Mouse (Mus musculus) lung, embryonic 15.5 days (tissue): ENCODE measurements around the gene Nkd1. TPM values are rescaled to one million over a fixed set of nuclear protein-coding genes. Genes with fewer than 3 reads are reported as not detected.

Experiments
- ATAC-seq: fragments of 200-750 bp; cut with Nextera tagmentation; 2 replicates; pipeline ENCODE4 v1.8.0; 2017; ENCODE audit warnings: moderate number of reproducible peaks, borderline replicate concordance; ENCODE audit not compliant: low FRiP score, low TSS enrichment; ENCODE audit errors: extremely low read depth
- H3K27ac ChIP-seq: fragments of 300-500 bp; sonication (generic); 2 replicates; pipeline ENCODE4 v1.5.1; 2015; ENCODE audit warnings: moderate library complexity, mild to moderate bottlenecking, inconsistent platforms
- H3K27me3 ChIP-seq: fragments of 300-500 bp; sonication (generic); 2 replicates; pipeline ENCODE4 v1.6.1; 2015; ENCODE audit warnings: inconsistent platforms
- H3K36me3 ChIP-seq: fragments of 300-500 bp; sonication (generic); 2 replicates; pipeline ENCODE4 v1.6.1; 2015; ENCODE audit warnings: inconsistent platforms
- H3K4me1 ChIP-seq: fragments of 300-500 bp; sonication (generic); 2 replicates; pipeline ENCODE4 v1.6.1; 2015; ENCODE audit warnings: inconsistent platforms
- H3K4me2 ChIP-seq: fragments of 300-500 bp; sonication (generic); 2 replicates; pipeline ENCODE4 v1.6.1; 2015; ENCODE audit warnings: inconsistent platforms, mild to moderate bottlenecking, moderate library complexity
- H3K4me3 ChIP-seq: fragments of 300-500 bp; sonication (generic); 2 replicates; pipeline ENCODE4 v1.5.1; 2015; ENCODE audit warnings: mild to moderate bottlenecking, inconsistent platforms
- H3K9ac ChIP-seq: fragments of 300-500 bp; sonication (generic); 2 replicates; pipeline ENCODE4 v1.6.1; 2015; ENCODE audit warnings: inconsistent platforms
- H3K9me3 ChIP-seq: fragments of 300-500 bp; sonication (generic); 2 replicates; pipeline ENCODE4 v1.6.1; 2016; ENCODE audit warnings: inconsistent platforms
- WGBS: fragments of 180-500 bp; shearing (Covaris S2); methylation state at CpG from one replicate; pipeline ENCODE4 v1.1.7; 2015; 5-methylcytosine and 5-hydroxymethylcytosine counted together
- polyA plus RNA-seq: library from polyadenylated mRNA; unstranded; fragments of >200 nt; fragmentation: Nextera tagmentation; extraction: Ambion mirVana; gene quantifications from 2 replicates; pipeline ENCODE4 v1.2.1, GENCODE M21; 2015

Nkd1 gene
- polyA plus RNA-seq, 1 experiment from 2014 or later, result 56.4 TPM

DNA sequence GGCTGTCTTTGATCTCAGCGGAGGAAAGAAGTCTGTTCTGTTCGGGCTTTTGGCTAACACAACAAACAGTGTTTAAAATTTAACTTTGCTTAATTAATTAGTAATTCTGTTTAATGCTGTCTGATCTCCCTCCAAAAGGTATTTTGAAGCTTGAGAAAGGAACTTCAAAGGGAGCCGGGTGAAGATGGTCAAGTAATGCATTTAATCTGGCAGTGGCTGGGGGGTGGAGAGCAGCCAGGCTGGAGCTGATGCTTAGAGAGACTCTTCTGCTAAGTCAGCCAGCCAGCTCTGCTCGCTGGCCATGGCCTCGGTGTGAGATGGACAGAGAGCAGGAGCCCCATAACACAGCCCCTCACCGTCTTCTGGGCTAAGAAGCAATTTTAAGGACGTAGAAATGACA lies 58.1 kb downstream of the Nkd1 start:
- no peak overlapping the region for H3K4me3 ChIP-seq
- H3K9ac ChIP-seq, result no peak overlapping the region
- no peaks in the 10 kb centered on the region for H3K27me3 ChIP-seq
- H3K9me3 ChIP-seq, result no peaks in the 10 kb centered on the region
- no peak for ATAC-seq
- H3K4me2 ChIP-seq, result no peak overlapping the region
- 23% methylated on average over 7 of the region's 7 CpGs for whole genome bisulfite sequencing
- H3K27ac ChIP-seq, result peak overlapping the region; percentile 13
- no peaks in the 10 kb centered on the region for H3K36me3 ChIP-seq
- peaks cover 65% of the 10 kb centered on the region for H3K4me1 ChIP-seq

DNA sequence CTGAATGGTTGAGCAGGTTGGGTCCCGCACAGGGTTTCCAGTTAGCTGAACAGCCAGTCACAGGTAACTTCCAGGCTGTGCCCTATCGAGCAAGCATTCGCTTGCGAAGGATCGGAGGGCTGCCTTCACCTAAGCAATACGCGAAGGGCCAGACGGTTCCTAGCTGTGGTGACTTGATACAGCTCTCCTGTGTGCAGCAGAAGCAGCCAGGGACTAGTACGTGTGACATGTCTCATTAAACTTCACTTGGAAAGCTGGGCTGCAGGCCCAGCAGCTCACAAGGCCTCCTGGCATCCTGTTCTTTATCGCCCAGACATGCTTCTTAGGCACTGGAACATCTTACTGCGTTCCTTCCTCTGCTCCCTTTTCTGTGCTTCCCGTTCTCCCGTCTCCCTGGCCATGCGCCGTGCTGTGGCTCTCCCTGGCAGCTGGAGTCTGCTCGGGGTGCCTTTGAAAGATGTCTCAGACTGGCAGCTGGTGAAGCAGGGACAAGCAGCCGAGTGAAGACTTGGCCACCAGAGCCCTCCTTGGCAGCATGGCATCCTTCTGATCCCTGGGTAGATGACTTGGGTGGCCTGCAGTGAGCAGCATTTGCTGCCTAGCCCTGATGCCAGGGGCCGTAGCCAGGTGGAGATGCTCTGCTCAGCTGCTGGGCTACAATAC lies 58.6 kb downstream of the Nkd1 start:
- Histone ChIP-seq H3K36me3 (no peaks in the 10 kb centered on the region), H3K4me1 (peaks cover 60% of the 10 kb centered on the region), H3K9me3 (no peaks in the 10 kb centered on the region), H3K9ac (no peak overlapping the region), H3K4me3 (no peak overlapping the region), H3K4me2 (no peak overlapping the region), H3K27me3 (no peaks in the 10 kb centered on the region), H3K27ac (peak overlapping the region; percentile 13)
- WGBS, result 52% methylated on average over 18 of the region's 18 CpGs
- ATAC-seq, result no peak

DNA sequence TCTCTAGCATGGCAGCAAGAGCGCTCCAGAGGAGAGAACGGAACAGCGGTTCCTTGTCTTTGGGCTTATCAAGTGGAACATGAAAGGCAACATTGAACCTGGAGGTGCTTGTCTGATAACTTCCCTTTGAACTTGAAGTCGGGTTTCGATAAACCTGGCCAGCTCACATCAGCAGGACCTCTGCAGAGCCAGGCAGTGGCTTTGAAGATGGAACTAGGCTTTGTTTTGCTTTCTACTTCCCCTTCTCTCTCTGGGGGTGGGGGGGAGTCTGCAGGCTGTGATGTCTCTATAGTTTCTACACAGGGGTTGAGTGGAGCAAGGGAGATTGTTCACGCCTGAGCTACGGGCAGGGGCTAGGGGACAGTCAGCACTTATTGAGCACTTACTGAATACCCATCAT lies 59.6 kb downstream of the Nkd1 start:
- ATAC-seq, result no peak
- Histone ChIP-seq H3K4me2 (no peak overlapping the region), H3K27me3 (no peaks in the 10 kb centered on the region), H3K36me3 (no peaks in the 10 kb centered on the region), H3K27ac (no peak overlapping the region), H3K4me1 (peaks cover 50% of the 10 kb centered on the region), H3K9me3 (no peaks in the 10 kb centered on the region), H3K4me3 (no peak overlapping the region), H3K9ac (no peak overlapping the region)
- 48% methylated on average over 7 of the region's 7 CpGs for WGBS

DNA sequence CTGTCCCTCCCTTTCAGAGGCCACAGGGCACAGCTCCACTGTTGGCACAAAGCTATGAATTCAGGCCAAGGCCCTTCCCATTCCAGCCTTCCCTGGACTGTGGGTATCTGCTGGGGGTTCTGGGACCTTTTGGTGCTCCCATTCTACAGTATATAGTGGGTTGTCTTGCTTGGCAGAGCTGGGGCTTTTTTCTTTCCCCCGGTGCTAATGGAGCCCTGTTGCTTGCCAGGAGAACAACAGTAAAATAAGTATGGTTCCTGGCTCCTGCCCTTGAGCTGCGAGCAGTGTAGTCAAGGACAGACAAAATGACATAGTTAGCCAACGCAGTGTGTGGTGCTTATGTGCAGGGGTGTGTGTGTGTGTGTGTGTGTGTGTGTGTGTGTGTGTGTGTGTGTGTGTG lies 62.7 kb downstream of the Nkd1 start:
- H3K4me1 ChIP-seq, result peaks cover 24% of the 10 kb centered on the region
- H3K4me2 ChIP-seq, result no peak overlapping the region
- H3K27ac ChIP-seq, result no peak overlapping the region
- no peaks in the 10 kb centered on the region for H3K27me3 ChIP-seq
- no peak overlapping the region for H3K4me3 ChIP-seq
- peaks cover 16% of the 10 kb centered on the region; the same call in 1 of the 2 replicates for H3K36me3 ChIP-seq
- WGBS, result 87% methylated on average over 3 of the region's 3 CpGs
- H3K9ac ChIP-seq, result no peak overlapping the region
- no peaks in the 10 kb centered on the region for H3K9me3 ChIP-seq
- ATAC-seq, result no peak

DNA sequence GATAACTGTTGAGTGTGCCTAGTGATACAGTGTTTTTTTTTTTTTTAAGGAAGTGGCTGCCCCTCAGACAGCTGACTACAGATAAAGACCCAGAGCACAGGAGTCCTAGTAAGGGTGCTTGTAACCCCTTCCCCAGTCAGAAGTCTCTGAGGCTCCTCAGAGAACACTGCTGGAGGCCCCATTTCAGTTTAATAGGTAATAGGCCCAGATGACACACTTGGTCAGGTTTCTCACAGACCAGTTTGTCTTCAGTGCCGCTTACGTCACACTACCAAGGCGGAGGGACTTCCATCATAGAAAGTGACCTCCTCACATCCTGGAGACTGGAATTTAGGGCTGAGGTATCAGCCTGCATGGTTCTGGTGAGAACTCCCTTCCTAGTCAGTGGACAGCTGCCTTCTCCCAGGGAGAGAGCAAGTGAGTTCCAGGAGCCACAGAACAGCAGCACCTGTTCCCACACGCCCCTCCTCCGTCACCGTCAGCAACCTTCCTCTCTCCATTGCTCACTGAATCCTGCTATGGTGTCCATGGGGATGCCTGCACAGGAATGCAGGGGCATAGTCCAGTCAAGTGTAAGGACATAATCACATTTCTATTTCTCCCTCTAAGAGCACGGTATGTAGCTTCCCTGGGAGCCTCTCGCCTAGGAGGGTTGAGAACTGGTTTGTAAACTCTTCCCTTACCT lies 67.2 kb downstream of the Nkd1 start:
- no peak overlapping the region for H3K9ac ChIP-seq
- WGBS, result 91% methylated on average over 8 of the region's 8 CpGs
- no peak overlapping the region for H3K4me3 ChIP-seq
- H3K36me3 ChIP-seq, result peaks cover 28% of the 10 kb centered on the region; the same call in 1 of the 2 replicates
- no peak overlapping the region for H3K4me2 ChIP-seq
- H3K9me3 ChIP-seq, result no peaks in the 10 kb centered on the region
- no peak overlapping the region for H3K27ac ChIP-seq
- no peak for ATAC-seq
- peaks cover 7% of the 10 kb centered on the region; the same call in 1 of the 2 replicates for H3K4me1 ChIP-seq
- H3K27me3 ChIP-seq, result no peaks in the 10 kb centered on the region

DNA sequence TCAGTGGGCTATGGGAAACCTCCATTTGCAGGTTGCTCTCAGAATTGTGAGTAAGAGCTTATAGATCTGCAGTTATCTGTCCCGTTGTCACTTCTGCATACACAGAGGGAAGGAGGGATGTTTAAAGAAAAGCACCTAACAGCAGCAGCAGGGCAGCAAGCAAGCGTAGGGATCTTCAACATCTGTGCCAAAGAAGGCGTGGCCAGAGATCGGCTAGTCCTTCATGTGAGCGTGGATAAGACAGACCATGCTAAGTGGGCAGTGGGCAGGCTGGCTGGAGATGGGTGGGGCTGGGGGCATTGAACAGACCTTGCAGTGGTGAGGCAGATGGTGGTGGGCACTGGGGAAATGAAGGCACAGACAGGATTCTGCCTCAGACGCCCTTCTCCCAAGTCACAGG lies 69.1 kb downstream of the Nkd1 start:
- H3K4me2 ChIP-seq, result no peak overlapping the region
- peaks cover 7% of the 10 kb centered on the region; the same call in 1 of the 2 replicates for H3K4me1 ChIP-seq
- H3K36me3 ChIP-seq, result peaks cover 28% of the 10 kb centered on the region; the same call in 1 of the 2 replicates
- H3K27me3 ChIP-seq, result no peaks in the 10 kb centered on the region
- H3K9ac ChIP-seq, result no peak overlapping the region
- H3K4me3 ChIP-seq, result no peak overlapping the region
- 43% methylated on average over 6 of the region's 6 CpGs for WGBS
- no peak overlapping the region for H3K27ac ChIP-seq
- no peaks in the 10 kb centered on the region for H3K9me3 ChIP-seq
- ATAC-seq, result no peak

DNA sequence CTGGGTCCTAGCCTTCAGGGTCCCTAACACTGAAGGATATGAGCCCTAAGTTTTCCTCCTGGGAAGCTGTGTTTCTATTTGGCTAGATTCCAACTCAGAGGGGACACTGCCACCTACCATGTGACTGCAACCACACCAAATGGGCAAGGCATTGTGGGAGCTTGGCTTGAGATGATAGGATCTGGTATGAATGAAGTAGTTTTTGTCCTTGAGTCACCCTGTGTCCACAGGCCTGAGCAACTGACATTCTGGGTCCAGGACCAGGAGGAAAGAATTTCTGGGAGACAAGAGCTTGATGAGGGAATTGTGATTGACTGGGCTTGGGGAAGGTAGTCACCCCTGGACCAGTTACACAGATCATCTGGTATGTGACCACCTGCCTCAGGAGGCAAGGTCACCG lies 72.8 kb downstream of the Nkd1 start:
- Histone ChIP-seq H3K4me3 (no peak overlapping the region), H3K4me1 (peaks cover 12% of the 10 kb centered on the region; the same call in 1 of the 2 replicates), H3K9ac (no peak overlapping the region), H3K27me3 (no peaks in the 10 kb centered on the region), H3K9me3 (no peaks in the 10 kb centered on the region), H3K36me3 (peaks cover 11% of the 10 kb centered on the region; the same call in 1 of the 2 replicates), H3K4me2 (no peak overlapping the region), H3K27ac (no peak overlapping the region)
- WGBS, result 93% methylated on average over 1 of the region's 1 CpGs
- ATAC-seq, result no peak

DNA sequence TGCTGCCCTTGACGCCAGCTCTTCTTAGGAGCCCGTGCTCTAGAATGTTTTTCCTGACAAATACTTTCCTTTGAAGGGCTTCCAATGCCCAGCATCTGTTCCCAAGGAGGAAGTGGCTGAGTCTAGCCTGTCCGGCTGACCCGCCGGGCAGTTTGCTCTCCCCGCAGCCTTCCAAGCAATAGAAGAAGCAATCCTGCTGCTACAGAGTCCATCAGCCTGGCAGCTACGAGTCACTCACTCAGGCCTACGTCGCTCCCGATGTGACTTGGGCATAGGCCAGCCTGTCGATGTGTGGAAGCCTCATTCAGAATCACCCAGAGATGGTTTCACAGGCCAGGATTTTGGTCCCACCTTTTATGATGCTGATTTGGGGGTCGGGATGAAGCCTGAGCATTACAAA lies 74.9 kb downstream of the Nkd1 start:
- H3K4me3 ChIP-seq, result no peak overlapping the region
- H3K27me3 ChIP-seq, result no peaks in the 10 kb centered on the region
- H3K36me3 ChIP-seq, result peaks cover 6% of the 10 kb centered on the region; the same call in 1 of the 2 replicates
- H3K27ac ChIP-seq, result no peak overlapping the region
- no peaks in the 10 kb centered on the region for H3K9me3 ChIP-seq
- no peak overlapping the region for H3K4me2 ChIP-seq
- 0 out of 2 replicates have a peak, but pooled peaks cover 6% of the 10 kb centered on the region for H3K4me1 ChIP-seq
- WGBS, result 72% methylated on average over 12 of the region's 12 CpGs
- H3K9ac ChIP-seq, result no peak overlapping the region
- ATAC-seq, result no peak

DNA sequence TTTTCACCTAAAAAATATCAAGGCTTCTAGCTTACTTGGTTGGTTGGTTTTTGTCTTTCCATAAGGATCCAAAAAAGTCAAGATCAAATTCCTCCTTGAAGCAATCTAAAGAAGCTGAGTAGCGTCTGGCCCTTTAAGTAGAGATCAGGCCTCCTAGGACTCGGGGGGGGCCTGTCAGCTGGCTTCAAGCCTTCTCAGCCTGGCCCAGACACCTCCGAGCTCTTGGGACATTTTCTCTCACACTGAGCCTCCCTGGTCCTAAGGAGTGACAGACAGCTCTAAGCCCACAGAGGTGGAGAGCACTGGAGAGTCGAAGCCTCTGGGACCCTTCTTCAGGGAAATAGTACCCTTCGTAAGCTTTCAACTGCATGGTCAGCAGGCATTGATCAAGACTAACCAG lies 77.4 kb downstream of the Nkd1 start:
- no peak for ATAC-seq
- no peak overlapping the region for H3K27ac ChIP-seq

DNA sequence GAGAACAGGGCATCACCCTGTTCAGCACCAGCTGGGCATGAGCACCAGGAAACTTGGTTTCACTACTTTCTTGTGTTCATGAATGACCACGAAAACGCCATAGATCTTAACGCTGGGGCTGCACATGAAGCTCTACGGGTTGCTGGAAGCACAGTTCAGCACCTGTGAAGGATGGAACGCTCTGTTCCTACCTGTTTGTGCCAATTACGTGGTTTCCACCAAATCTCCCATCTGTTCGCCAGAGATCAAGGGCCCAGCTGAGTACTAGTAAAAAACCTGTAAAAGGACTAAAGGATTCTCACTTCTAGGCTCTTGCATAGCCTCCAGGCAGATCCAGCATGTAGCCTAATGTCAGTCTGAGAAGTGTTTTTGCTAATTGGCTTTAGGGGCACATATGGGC lies 78.3 kb downstream of the Nkd1 start:
- H3K4me1 ChIP-seq, result peaks cover 21% of the 10 kb centered on the region
- H3K27me3 ChIP-seq, result no peaks in the 10 kb centered on the region
- no peaks in the 10 kb centered on the region for H3K36me3 ChIP-seq
- no peak overlapping the region for H3K4me3 ChIP-seq
- H3K27ac ChIP-seq, result no peak overlapping the region
- ATAC-seq, result no peak
- 80% methylated on average over 7 of the region's 7 CpGs for WGBS
- H3K9me3 ChIP-seq, result 0 out of 2 replicates have a peak, but pooled peaks cover 3% of the 10 kb centered on the region
- no peak overlapping the region for H3K4me2 ChIP-seq
- no peak overlapping the region for H3K9ac ChIP-seq

More for the DNA sequence above, 77.4 kb downstream of the Nkd1 start:
- Histone ChIP-seq H3K4me1 (peaks cover 12% of the 10 kb centered on the region; the same call in 1 of the 2 replicates), H3K4me2 (no peak overlapping the region), H3K9me3 (0 out of 2 replicates have a peak, but pooled peaks cover 3% of the 10 kb centered on the region), H3K36me3 (no peaks in the 10 kb centered on the region), H3K9ac (no peak overlapping the region), H3K27me3 (no peaks in the 10 kb centered on the region), H3K4me3 (no peak overlapping the region)
- WGBS, result 44% methylated on average over 5 of the region's 5 CpGs

DNA sequence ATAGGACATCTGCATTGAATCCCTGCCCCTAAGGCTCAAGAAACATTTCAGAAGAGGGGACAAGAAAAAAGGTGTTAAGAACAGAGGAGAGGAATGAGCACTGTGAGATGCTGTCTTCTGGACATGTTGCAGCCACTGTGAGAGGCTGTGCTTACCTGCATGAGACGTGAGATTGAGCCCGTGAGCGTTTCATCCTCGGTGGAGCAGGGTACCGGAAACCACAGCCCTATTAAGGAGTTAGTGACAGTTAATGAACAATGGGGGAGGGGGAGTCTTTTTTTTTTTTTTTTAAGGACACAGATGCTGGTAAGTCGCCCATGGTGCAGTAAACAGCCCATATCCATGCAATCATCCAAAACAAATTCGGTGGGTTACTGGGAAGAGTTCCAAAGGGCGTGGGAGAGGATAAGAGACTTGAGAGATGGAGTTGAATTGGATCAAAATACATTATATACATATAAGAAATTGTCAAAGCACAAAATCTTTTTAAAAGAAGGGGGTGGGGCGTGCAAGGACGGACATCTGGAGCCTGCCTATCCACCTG lies 82.4 kb downstream of the Nkd1 start:
- 13% methylated on average over 10 of the region's 10 CpGs for WGBS
- H3K4me2 ChIP-seq, result peak overlapping the region; percentile 54
- H3K9me3 ChIP-seq, result 0 out of 2 replicates have a peak, but pooled peaks cover 3% of the 10 kb centered on the region
- H3K27ac ChIP-seq, result peak overlapping the region; percentile 86
- H3K27me3 ChIP-seq, result no peaks in the 10 kb centered on the region
- no peak overlapping the region for H3K9ac ChIP-seq
- peak overlapping the region; percentile 18; the same call in 1 of the 2 replicates for H3K4me3 ChIP-seq
- H3K36me3 ChIP-seq, result no peaks in the 10 kb centered on the region
- no peak; the same call in 1 of the 2 replicates for ATAC-seq
- H3K4me1 ChIP-seq, result peaks cover 35% of the 10 kb centered on the region
